Mouse (Mus musculus) kidney, postnatal 10 days (tissue): ENCODE results near the gene Uvrag.

Experiments
- DNase-seq: peaks from one replicate; pipeline ENCODE4 v3.0.0; 2021; ENCODE audit warnings: mixed read lengths

The Uvrag gene

GRCm38 (mm10) chr7:98837901-98838300 lies 303.0 kb downstream of the Uvrag start:
- DNase-seq, result peak; percentile 93

- peak; percentile 88 for DNase-seq
Measured at GRCm38 (mm10) chr7:98836646-98837045, 304.3 kb downstream of the Uvrag start.

- DNase-seq, result peak; percentile 39
Measured at GRCm38 (mm10) chr7:98835519-98836441, 305.2 kb downstream of the Uvrag start.
